Mouse (Mus musculus): ENCODE data around the gene Rasgrp3. TPM values are rescaled to one million over a fixed set of nuclear protein-coding genes. Genes with fewer than 3 reads are reported as not detected.

Gene Rasgrp3
- polyA plus RNA-seq, 1 experiment from 2014 or later: 4.7 TPM

- Histone ChIP-seq H3K9ac (replicated peaks; ENCODE audit: low read depth, low read length) (no peak overlapping the region), H3K4me1 (ENCODE audit: control insufficient read depth, insufficient read depth, low read length) (no peaks in the 10 kb centered on the region), H3K4me2 (ENCODE audit: low read depth, low read length) (no peak overlapping the region), H3K4me3 (ENCODE audit: low read depth, low read length) (no peak overlapping the region), H3K36me3 (ENCODE audit: control insufficient read depth, insufficient read depth, low read length) (no peaks in the 10 kb centered on the region), H3K9me3 (ENCODE audit: control insufficient read depth, low read length) (no peaks in the 10 kb centered on the region), H3K27me3 (ENCODE audit: control insufficient read depth, insufficient read depth, low read length) (no peaks in the 10 kb centered on the region), H3K27ac (ENCODE audit: low read depth, low read length) (no peak overlapping the region)
- no peak for ATAC-seq (ENCODE audit: low read depth)
- WGBS: 87% methylated on average over 8 of the region's 8 CpGs
Observed at GRCm38 (mm10) chr17:75519239-75519900, 83.7 kb downstream of the Rasgrp3 start.

- peak; percentile 11; the same call in 1 of the 2 replicates for ATAC-seq (ENCODE audit: low read depth)
- no peaks in the 10 kb centered on the region for H3K9me3 ChIP-seq (ENCODE audit: control insufficient read depth, low read length)
- 14% methylated on average over 6 of the region's 6 CpGs for WGBS
Observed at GRCm38 (mm10) chr17:75521236-75521842, 85.6 kb downstream of the Rasgrp3 start.

GRCm38 (mm10) chr17:75522347-75523065, 86.8 kb downstream of the Rasgrp3 start:
- H3K9ac ChIP-seq (replicated peaks; ENCODE audit: low read depth, low read length): no peak overlapping the region
- no peaks in the 10 kb centered on the region for H3K36me3 ChIP-seq (ENCODE audit: control insufficient read depth, insufficient read depth, low read length)
- no peaks in the 10 kb centered on the region for H3K27me3 ChIP-seq (ENCODE audit: control insufficient read depth, insufficient read depth, low read length)
- no peak overlapping the region for H3K27ac ChIP-seq (ENCODE audit: low read depth, low read length)
- no peak for ATAC-seq (ENCODE audit: low read depth)
- WGBS: 17% methylated on average over 9 of the region's 9 CpGs
- no peaks in the 10 kb centered on the region for H3K9me3 ChIP-seq (ENCODE audit: control insufficient read depth, low read length)
- no peak overlapping the region for H3K4me2 ChIP-seq (ENCODE audit: low read depth, low read length)
- no peaks in the 10 kb centered on the region for H3K4me1 ChIP-seq (ENCODE audit: control insufficient read depth, insufficient read depth, low read length)
- no peak overlapping the region for H3K4me3 ChIP-seq (ENCODE audit: low read depth, low read length)

More at GRCm38 (mm10) chr17:75521236-75521842, 85.6 kb downstream of the Rasgrp3 start:
- Histone ChIP-seq H3K36me3 (ENCODE audit: control insufficient read depth, insufficient read depth, low read length) (no peaks in the 10 kb centered on the region), H3K27ac (ENCODE audit: low read depth, low read length) (no peak overlapping the region), H3K4me3 (ENCODE audit: low read depth, low read length) (no peak overlapping the region), H3K4me1 (ENCODE audit: control insufficient read depth, insufficient read depth, low read length) (no peaks in the 10 kb centered on the region), H3K4me2 (ENCODE audit: low read depth, low read length) (no peak overlapping the region), H3K27me3 (ENCODE audit: control insufficient read depth, insufficient read depth, low read length) (no peaks in the 10 kb centered on the region), H3K9ac (replicated peaks; ENCODE audit: low read depth, low read length) (no peak overlapping the region)

- 77% methylated on average over 3 of the region's 3 CpGs for WGBS
- H3K4me1 ChIP-seq (ENCODE audit: control insufficient read depth, insufficient read depth, low read length): no peaks in the 10 kb centered on the region
- no peak overlapping the region for H3K27ac ChIP-seq (ENCODE audit: low read depth, low read length)
- no peak overlapping the region for H3K9ac ChIP-seq (replicated peaks; ENCODE audit: low read depth, low read length)
- no peaks in the 10 kb centered on the region for H3K27me3 ChIP-seq (ENCODE audit: control insufficient read depth, insufficient read depth, low read length)
- no peaks in the 10 kb centered on the region for H3K36me3 ChIP-seq (ENCODE audit: control insufficient read depth, insufficient read depth, low read length)
- H3K4me2 ChIP-seq (ENCODE audit: low read depth, low read length): no peak overlapping the region
- no peak for ATAC-seq (ENCODE audit: low read depth)
- H3K9me3 ChIP-seq (ENCODE audit: control insufficient read depth, low read length): no peaks in the 10 kb centered on the region
- no peak overlapping the region for H3K4me3 ChIP-seq (ENCODE audit: low read depth, low read length)
Observed at GRCm38 (mm10) chr17:75523812-75524211, 88.1 kb downstream of the Rasgrp3 start.

- ATAC-seq (ENCODE audit: low read depth): no peak
- Histone ChIP-seq H3K9me3 (ENCODE audit: control insufficient read depth, low read length) (no peaks in the 10 kb centered on the region), H3K4me3 (ENCODE audit: low read depth, low read length) (no peak overlapping the region), H3K36me3 (ENCODE audit: control insufficient read depth, insufficient read depth, low read length) (no peaks in the 10 kb centered on the region), H3K4me2 (ENCODE audit: low read depth, low read length) (no peak overlapping the region), H3K27ac (ENCODE audit: low read depth, low read length) (no peak overlapping the region), H3K4me1 (ENCODE audit: control insufficient read depth, insufficient read depth, low read length) (no peaks in the 10 kb centered on the region), H3K9ac (replicated peaks; ENCODE audit: low read depth, low read length) (no peak overlapping the region), H3K27me3 (ENCODE audit: control insufficient read depth, insufficient read depth, low read length) (no peaks in the 10 kb centered on the region)
- 90% methylated on average over 1 of the region's 1 CpGs for WGBS
Observed at GRCm38 (mm10) chr17:75526411-75526810, 90.7 kb downstream of the Rasgrp3 start.

GRCm38 (mm10) chr17:75529222-75529935, 93.7 kb downstream of the Rasgrp3 start:
- H3K27me3 ChIP-seq (ENCODE audit: control insufficient read depth, insufficient read depth, low read length): no peaks in the 10 kb centered on the region
- H3K27ac ChIP-seq (ENCODE audit: low read depth, low read length): no peak overlapping the region
- H3K4me1 ChIP-seq (ENCODE audit: control insufficient read depth, insufficient read depth, low read length): no peaks in the 10 kb centered on the region
- no peak overlapping the region for H3K4me3 ChIP-seq (ENCODE audit: low read depth, low read length)
- WGBS: 93% methylated on average over 14 of the region's 14 CpGs
- H3K9me3 ChIP-seq (ENCODE audit: control insufficient read depth, low read length): no peaks in the 10 kb centered on the region
- H3K9ac ChIP-seq (replicated peaks; ENCODE audit: low read depth, low read length): no peak overlapping the region
- ATAC-seq (ENCODE audit: low read depth): no peak
- H3K4me2 ChIP-seq (ENCODE audit: low read depth, low read length): no peak overlapping the region
- no peaks in the 10 kb centered on the region for H3K36me3 ChIP-seq (ENCODE audit: control insufficient read depth, insufficient read depth, low read length)

GRCm38 (mm10) chr17:75532469-75532986, 96.8 kb downstream of the Rasgrp3 start:
- Histone ChIP-seq H3K36me3 (ENCODE audit: control insufficient read depth, insufficient read depth, low read length) (no peaks in the 10 kb centered on the region), H3K4me2 (ENCODE audit: low read depth, low read length) (no peak overlapping the region), H3K4me3 (ENCODE audit: low read depth, low read length) (no peak overlapping the region), H3K9ac (replicated peaks; ENCODE audit: low read depth, low read length) (no peak overlapping the region), H3K27ac (ENCODE audit: low read depth, low read length) (no peak overlapping the region), H3K9me3 (ENCODE audit: control insufficient read depth, low read length) (no peaks in the 10 kb centered on the region), H3K4me1 (ENCODE audit: control insufficient read depth, insufficient read depth, low read length) (no peaks in the 10 kb centered on the region), H3K27me3 (ENCODE audit: control insufficient read depth, insufficient read depth, low read length) (no peaks in the 10 kb centered on the region)
- no peak for ATAC-seq (ENCODE audit: low read depth)
- WGBS: 57% methylated on average over 6 of the region's 6 CpGs

- no peak overlapping the region for H3K4me3 ChIP-seq (ENCODE audit: low read depth, low read length)
- H3K4me2 ChIP-seq (ENCODE audit: low read depth, low read length): no peak overlapping the region
- H3K9ac ChIP-seq (replicated peaks; ENCODE audit: low read depth, low read length): no peak overlapping the region
- H3K27me3 ChIP-seq (ENCODE audit: control insufficient read depth, insufficient read depth, low read length): no peaks in the 10 kb centered on the region
- H3K36me3 ChIP-seq (ENCODE audit: control insufficient read depth, insufficient read depth, low read length): peaks cover 12% of the 10 kb centered on the region; the same call in 1 of the 2 replicates
- ATAC-seq (ENCODE audit: low read depth): peak; percentile 47; the same call in 1 of the 2 replicates
- no peaks in the 10 kb centered on the region for H3K9me3 ChIP-seq (ENCODE audit: control insufficient read depth, low read length)
- WGBS: 49% methylated on average over 12 of the region's 12 CpGs
- H3K4me1 ChIP-seq (ENCODE audit: control insufficient read depth, insufficient read depth, low read length): no peaks in the 10 kb centered on the region
- no peak overlapping the region for H3K27ac ChIP-seq (ENCODE audit: low read depth, low read length)
Observed at GRCm38 (mm10) chr17:75534314-75535020, 98.8 kb downstream of the Rasgrp3 start.
